Mouse (Mus musculus): ENCODE measurements around the gene Hira. TPM values are rescaled to one million over a fixed set of nuclear protein-coding genes. Genes with fewer than 3 reads are reported as not detected.

The Hira gene
- polyA plus RNA-seq (2015; fragmentation: Nextera tagmentation; extraction: Ambion mirVana): 18.5 and 20.5 TPM in 2 replicates

DNA sequence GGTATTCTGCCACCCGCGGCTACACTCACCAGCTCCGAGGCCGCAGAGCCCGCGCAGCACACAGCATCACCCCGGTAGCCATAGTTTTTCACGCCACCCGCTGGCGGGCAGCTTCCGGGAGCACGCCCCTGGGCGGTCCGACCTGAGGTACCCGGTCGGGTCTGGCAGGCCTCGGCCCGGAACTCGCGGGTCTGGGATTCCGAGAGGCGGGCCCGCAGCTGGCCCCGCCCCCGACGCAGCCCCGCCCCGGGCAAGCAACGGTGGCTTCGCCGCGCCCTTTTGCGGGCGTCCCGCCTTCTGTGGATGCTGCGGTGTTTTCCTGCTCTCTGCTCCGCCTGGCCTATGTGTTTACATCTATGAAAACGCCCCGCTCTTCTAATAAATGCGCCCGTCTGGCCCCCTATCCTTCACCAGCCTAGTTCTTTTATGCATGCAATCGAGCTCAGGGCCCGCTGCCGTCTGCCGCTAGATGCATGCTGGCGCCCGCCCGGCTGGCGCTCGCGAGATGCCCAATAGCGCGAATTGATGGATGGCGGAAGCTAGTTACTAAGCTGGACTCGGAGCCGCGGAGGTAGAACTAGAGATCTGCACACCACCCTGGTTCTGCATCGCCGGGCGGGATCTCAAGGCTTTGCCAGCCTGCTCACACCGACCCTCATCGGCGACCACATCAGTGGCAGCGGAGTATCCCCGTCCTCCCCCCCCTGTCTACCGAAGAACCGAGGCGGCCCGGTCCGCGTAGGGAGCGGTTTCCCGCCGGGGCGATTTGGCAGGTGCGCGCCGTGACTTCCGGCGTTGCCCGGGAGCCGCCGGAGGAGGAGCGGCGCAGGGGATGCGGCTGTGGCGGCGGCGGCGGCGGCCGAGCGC is at the start of gene Hira, which contains the start of gene Mrpl40:
Hira (plus strand) TSS at position 596 of the 867 bp plus-strand sequence.
Mrpl40 (minus strand) TSS at position 421 of the 867 bp plus-strand sequence.
- peak; percentile 92 for ATAC-seq
- Histone ChIP-seq H3K4me1 (ENCODE audit: control insufficient read depth, insufficient read depth, low read length) (peaks cover 35% of the 10 kb centered on the region), H3K9me3 (replicated peaks; ENCODE audit: control insufficient read depth, low read length, poor library complexity, severe bottlenecking) (no peaks in the 10 kb centered on the region), H3K27ac (ENCODE audit: low read length) (peak within 1 kb of the TSS; percentile 96), H3K9ac (ENCODE audit: low read depth, low read length) (peak within 1 kb of the TSS; percentile 98), H3K27me3 (ENCODE audit: control insufficient read depth, insufficient read depth, low read depth, low read length) (no peaks in the 10 kb centered on the region), H3K4me3 (ENCODE audit: low read depth, low read length) (peak within 1 kb of the TSS; percentile 99), H3K4me2 (ENCODE audit: low read length) (peak within 1 kb of the TSS; percentile 79), H3K36me3 (ENCODE audit: control insufficient read depth, insufficient read depth, low read length) (peaks cover 13% of the 10 kb centered on the region)
- WGBS: under 1% methylated on average over 81 of the region's 93 CpGs

DNA sequence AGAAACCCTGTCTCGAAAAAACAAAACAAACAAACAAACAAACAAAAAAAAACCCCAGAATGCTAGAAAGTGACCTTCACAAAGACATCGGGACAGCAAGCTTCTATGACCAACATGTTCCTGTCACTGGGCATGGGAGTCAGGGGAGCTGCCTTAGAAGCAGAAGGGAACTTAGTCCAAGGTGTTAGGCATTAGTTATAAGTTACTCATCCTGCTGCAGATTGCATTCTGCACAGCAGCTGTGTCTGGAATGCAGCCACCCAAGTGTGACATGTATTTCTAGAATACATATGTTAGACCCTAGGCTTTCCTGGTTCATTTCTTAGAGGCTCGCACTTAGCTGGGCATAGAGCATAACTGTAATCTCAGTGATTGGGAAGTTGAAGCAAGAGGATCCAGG is 48.2 kb upstream of the Hira start:
- no peak overlapping the region for H3K4me3 ChIP-seq (ENCODE audit: low read depth, low read length)
- H3K4me2 ChIP-seq (ENCODE audit: low read length): no peak overlapping the region
- no peaks in the 10 kb centered on the region for H3K27me3 ChIP-seq (ENCODE audit: control insufficient read depth, insufficient read depth, low read depth, low read length)
- no peaks in the 10 kb centered on the region for H3K4me1 ChIP-seq (ENCODE audit: control insufficient read depth, insufficient read depth, low read length)
- no peak overlapping the region for H3K27ac ChIP-seq (ENCODE audit: low read length)
- no peaks in the 10 kb centered on the region for H3K9me3 ChIP-seq (replicated peaks; ENCODE audit: control insufficient read depth, low read length, poor library complexity, severe bottlenecking)
- no peak overlapping the region for H3K9ac ChIP-seq (ENCODE audit: low read depth, low read length)
- WGBS: 98% methylated on average over 3 of the region's 3 CpGs
- ATAC-seq: no peak
- H3K36me3 ChIP-seq (ENCODE audit: control insufficient read depth, insufficient read depth, low read length): peaks cover 51% of the 10 kb centered on the region

DNA sequence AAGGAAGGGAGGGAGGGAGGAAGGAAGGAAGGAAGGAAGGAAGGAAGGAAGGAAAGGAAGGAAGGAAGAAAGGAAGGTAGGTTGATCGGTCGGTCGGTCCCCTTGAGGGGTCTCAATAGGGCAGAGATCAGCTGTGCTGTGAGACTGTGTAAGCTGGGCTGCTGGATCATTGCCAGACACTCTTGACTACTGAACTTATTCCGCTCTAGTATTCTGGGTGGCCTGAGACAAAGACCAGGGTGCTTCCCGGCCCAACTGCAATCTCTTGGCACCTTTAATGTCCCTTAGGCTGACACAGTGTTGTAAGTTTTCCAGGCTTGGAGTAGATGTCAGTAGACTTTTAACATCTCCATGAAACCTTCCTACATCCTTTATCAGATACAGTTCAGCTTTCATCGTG is 47.7 kb upstream of the Hira start:
- Histone ChIP-seq H3K4me2 (ENCODE audit: low read length) (no peak overlapping the region), H3K4me3 (ENCODE audit: low read depth, low read length) (no peak overlapping the region), H3K9ac (ENCODE audit: low read depth, low read length) (no peak overlapping the region), H3K36me3 (ENCODE audit: control insufficient read depth, insufficient read depth, low read length) (peaks cover 48% of the 10 kb centered on the region), H3K27me3 (ENCODE audit: control insufficient read depth, insufficient read depth, low read depth, low read length) (no peaks in the 10 kb centered on the region), H3K9me3 (replicated peaks; ENCODE audit: control insufficient read depth, low read length, poor library complexity, severe bottlenecking) (no peaks in the 10 kb centered on the region), H3K27ac (ENCODE audit: low read length) (no peak overlapping the region), H3K4me1 (ENCODE audit: control insufficient read depth, insufficient read depth, low read length) (no peaks in the 10 kb centered on the region)
- 88% methylated on average over 6 of the region's 6 CpGs for WGBS
- ATAC-seq: no peak

DNA sequence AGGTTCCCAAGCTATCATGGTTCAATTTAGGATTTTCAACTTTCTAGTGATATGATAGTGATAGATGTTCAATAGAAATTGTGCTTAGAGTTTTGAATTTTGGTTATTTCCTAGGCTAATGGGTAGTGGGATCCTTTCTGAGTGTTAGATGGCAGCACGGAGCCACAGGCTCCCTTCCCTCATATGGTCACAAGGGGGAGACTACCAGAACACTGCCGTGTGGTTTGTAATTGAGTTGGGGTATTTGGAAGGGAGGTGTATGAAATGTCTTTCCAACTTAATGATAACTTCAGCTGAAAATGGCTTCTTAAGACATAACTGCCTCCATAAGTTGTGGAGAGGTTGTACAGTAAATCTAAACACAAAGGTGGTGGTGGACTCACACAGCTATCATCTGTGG is 43.4 kb upstream of the Hira start:
- H3K4me1 ChIP-seq (ENCODE audit: control insufficient read depth, insufficient read depth, low read length): peaks cover 4% of the 10 kb centered on the region; the same call in 1 of the 2 replicates
- WGBS: 73% methylated on average over 2 of the region's 2 CpGs
- H3K9me3 ChIP-seq (replicated peaks; ENCODE audit: control insufficient read depth, low read length, poor library complexity, severe bottlenecking): no peaks in the 10 kb centered on the region
- no peak overlapping the region for H3K4me3 ChIP-seq (ENCODE audit: low read depth, low read length)
- peaks cover 14% of the 10 kb centered on the region for H3K36me3 ChIP-seq (ENCODE audit: control insufficient read depth, insufficient read depth, low read length)
- no peak for ATAC-seq
- H3K27ac ChIP-seq (ENCODE audit: low read length): no peak overlapping the region
- no peak overlapping the region for H3K4me2 ChIP-seq (ENCODE audit: low read length)
- no peaks in the 10 kb centered on the region for H3K27me3 ChIP-seq (ENCODE audit: control insufficient read depth, insufficient read depth, low read depth, low read length)
- H3K9ac ChIP-seq (ENCODE audit: low read depth, low read length): no peak overlapping the region

DNA sequence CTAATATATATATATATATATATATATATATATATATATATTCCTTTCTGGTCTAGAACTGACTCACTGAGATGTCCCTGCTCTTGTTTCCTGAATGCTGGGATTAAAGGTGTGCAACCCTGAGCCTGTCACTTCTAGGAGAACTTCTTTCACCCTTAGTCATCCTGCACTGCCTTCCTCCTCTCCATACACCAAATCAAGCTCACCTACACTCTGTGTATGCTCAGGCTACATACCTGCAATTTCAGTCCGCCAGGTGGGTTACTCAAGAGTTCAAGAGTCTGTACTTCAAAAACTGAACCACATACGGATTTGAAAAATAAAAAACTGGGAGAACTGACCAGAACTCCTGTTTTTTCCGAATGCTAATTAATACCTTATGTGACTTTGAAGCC is 40.8 kb upstream of the Hira start:
- Histone ChIP-seq H3K27me3 (ENCODE audit: control insufficient read depth, insufficient read depth, low read depth, low read length) (no peaks in the 10 kb centered on the region), H3K4me2 (ENCODE audit: low read length) (peak overlapping the region; percentile 80), H3K9me3 (replicated peaks; ENCODE audit: control insufficient read depth, low read length, poor library complexity, severe bottlenecking) (no peaks in the 10 kb centered on the region), H3K27ac (ENCODE audit: low read length) (peak overlapping the region; percentile 85; the same call in 1 of the 2 replicates), H3K4me1 (ENCODE audit: control insufficient read depth, insufficient read depth, low read length) (peaks cover 4% of the 10 kb centered on the region; the same call in 1 of the 2 replicates), H3K36me3 (ENCODE audit: control insufficient read depth, insufficient read depth, low read length) (peaks cover 8% of the 10 kb centered on the region; the same call in 1 of the 2 replicates), H3K4me3 (ENCODE audit: low read depth, low read length) (peak overlapping the region; percentile 94), H3K9ac (ENCODE audit: low read depth, low read length) (no peak overlapping the region; the same call in 1 of the 2 replicates)
- ATAC-seq: peak; percentile 60
- WGBS: 33% methylated on average over 3 of the region's 3 CpGs

DNA sequence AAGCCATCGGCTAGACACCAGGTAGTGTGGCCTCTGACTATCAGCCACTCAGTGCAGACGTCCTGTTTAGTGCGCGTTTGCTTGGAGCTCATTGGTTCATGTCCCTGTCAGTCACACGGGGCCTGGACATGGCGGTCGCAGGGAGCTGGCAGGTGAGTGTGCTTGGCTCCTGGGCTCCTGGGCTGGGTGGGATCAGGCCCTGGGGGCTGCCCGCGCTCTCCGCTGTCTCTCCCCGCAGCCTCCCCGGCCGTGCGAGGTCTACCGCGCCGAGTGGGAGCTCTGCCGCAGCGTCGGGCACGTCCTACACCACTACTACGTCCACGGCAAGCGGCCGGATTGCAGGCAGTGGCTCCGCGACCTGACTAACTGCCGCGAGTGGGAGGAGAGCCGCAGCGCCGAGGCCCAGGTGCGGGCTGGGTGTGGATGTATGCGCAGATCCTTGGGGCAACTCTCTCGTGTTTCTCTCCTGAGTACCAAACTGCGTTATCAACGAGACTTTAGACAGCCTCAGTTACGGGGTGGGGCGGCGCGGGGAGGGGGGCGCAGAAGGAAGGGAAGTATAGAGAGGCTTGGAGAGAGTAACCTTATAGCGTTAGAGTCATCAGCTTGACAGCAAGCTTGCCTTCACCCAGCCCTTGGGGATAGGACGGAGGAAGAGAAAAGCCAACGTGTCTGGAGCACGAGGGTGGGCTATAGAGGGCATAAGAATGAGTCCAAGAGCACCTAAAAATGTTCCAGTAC is 40.2 kb upstream of the Hira start, which contains the start of the genes 2510002D24Rik and Gm28539:
2510002D24Rik (plus strand) TSS at position 111 of the 741 bp plus-strand sequence.
Gm28539 (plus strand) TSS at position 117 of the 741 bp plus-strand sequence.
- H3K27ac ChIP-seq (ENCODE audit: low read length): peak within 1 kb of the TSS; percentile 85
- peak; percentile 99 for ATAC-seq
- no peaks in the 10 kb centered on the region for H3K27me3 ChIP-seq (ENCODE audit: control insufficient read depth, insufficient read depth, low read depth, low read length)
- H3K36me3 ChIP-seq (ENCODE audit: control insufficient read depth, insufficient read depth, low read length): peaks cover 6% of the 10 kb centered on the region; the same call in 1 of the 2 replicates
- peak within 1 kb of the TSS; percentile 80 for H3K4me2 ChIP-seq (ENCODE audit: low read length)
- peak within 1 kb of the TSS; percentile 93 for H3K9ac ChIP-seq (ENCODE audit: low read depth, low read length)
- peak within 1 kb of the TSS; percentile 94 for H3K4me3 ChIP-seq (ENCODE audit: low read depth, low read length)
- H3K9me3 ChIP-seq (replicated peaks; ENCODE audit: control insufficient read depth, low read length, poor library complexity, severe bottlenecking): no peaks in the 10 kb centered on the region
- 1% methylated on average over 46 of the region's 46 CpGs for WGBS
- peaks cover 4% of the 10 kb centered on the region; the same call in 1 of the 2 replicates for H3K4me1 ChIP-seq (ENCODE audit: control insufficient read depth, insufficient read depth, low read length)

DNA sequence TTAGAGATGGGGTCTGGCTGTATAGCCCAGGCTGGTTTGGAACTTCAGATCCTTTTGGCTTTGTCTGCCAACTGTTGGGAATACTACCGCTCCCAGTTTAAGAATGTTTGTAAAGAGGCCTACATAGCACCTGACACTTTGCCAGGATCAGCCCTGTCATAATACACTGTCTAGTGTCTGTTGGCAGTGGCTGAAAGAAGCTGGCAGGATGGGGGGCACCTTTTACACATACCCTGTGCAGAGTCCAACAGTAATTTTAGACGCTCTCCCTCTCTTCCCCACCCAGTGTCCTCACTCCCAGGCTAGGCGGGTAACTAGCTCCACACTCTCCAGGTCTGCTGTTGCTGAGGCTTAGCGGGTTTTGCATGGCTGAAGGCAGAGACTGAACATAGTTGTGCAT is 38.5 kb upstream of the Hira start:
- Histone ChIP-seq H3K4me2 (ENCODE audit: low read length) (no peak overlapping the region), H3K27me3 (ENCODE audit: control insufficient read depth, insufficient read depth, low read depth, low read length) (no peaks in the 10 kb centered on the region), H3K36me3 (ENCODE audit: control insufficient read depth, insufficient read depth, low read length) (peaks cover 6% of the 10 kb centered on the region; the same call in 1 of the 2 replicates), H3K4me3 (ENCODE audit: low read depth, low read length) (no peak overlapping the region), H3K9ac (ENCODE audit: low read depth, low read length) (no peak overlapping the region), H3K27ac (ENCODE audit: low read length) (no peak overlapping the region), H3K4me1 (ENCODE audit: control insufficient read depth, insufficient read depth, low read length) (peaks cover 4% of the 10 kb centered on the region; the same call in 1 of the 2 replicates), H3K9me3 (replicated peaks; ENCODE audit: control insufficient read depth, low read length, poor library complexity, severe bottlenecking) (no peaks in the 10 kb centered on the region)
- WGBS: 96% methylated on average over 4 of the region's 4 CpGs
- no peak for ATAC-seq

DNA sequence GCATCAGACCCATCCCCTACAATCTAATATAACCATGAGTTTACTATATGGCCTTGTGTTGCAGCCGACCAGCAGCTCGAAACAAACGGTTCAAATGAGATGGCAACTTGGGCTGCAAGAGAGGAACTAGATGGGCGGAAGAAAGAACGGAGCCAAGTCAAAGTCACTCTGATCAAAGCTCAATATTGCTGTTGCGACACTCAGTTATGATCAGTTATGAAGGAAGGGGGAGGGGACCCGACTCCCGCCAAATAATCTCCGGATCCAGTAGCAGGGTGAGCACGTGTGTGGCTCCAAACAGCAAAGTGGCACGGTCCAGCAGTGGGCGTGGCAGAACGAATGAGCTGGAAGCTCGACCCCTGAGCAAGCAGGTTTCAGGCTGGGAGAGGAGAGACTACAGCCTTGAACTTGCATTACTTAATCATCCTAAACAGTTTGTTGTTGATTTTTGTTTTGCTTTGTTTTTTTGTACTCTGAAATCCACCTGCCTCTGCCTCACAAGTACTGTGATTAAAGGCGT is 30.5 kb upstream of the Hira start:
- H3K36me3 ChIP-seq (ENCODE audit: control insufficient read depth, insufficient read depth, low read length): no peaks in the 10 kb centered on the region
- H3K4me3 ChIP-seq (ENCODE audit: low read depth, low read length): no peak overlapping the region
- H3K9me3 ChIP-seq (replicated peaks; ENCODE audit: control insufficient read depth, low read length, poor library complexity, severe bottlenecking): 0 out of 2 replicates have a peak, but pooled peaks cover 3% of the 10 kb centered on the region
- WGBS: 94% methylated on average over 15 of the region's 15 CpGs
- H3K27ac ChIP-seq (ENCODE audit: low read length): no peak overlapping the region
- H3K4me2 ChIP-seq (ENCODE audit: low read length): no peak overlapping the region
- H3K4me1 ChIP-seq (ENCODE audit: control insufficient read depth, insufficient read depth, low read length): no peaks in the 10 kb centered on the region
- H3K27me3 ChIP-seq (ENCODE audit: control insufficient read depth, insufficient read depth, low read depth, low read length): no peaks in the 10 kb centered on the region
- no peak for ATAC-seq
- no peak overlapping the region for H3K9ac ChIP-seq (ENCODE audit: low read depth, low read length)
